Mouse (Mus musculus) v-Abl transformed pro-B cells (cell line): ENCODE results near the gene Ppp1r2.

ENCODE experiments used
- in situ Hi-C, 2 experiments: fragments of 400-800 bp; cut with MboI; formaldehyde crosslinking; loops; one replicate each; pipeline ENCODE4 v1.15.1; 2025; ENCODE audit not compliant: unreplicated experiment in 2 of 2

The Ppp1r2 gene

GRCm38 (mm10) chr16:31290751-31291365 lies 15.8 kb upstream of the Ppp1r2 start:
- in situ Hi-C loops = no loop called here

- in situ Hi-C loops = no loop called here
Measured at GRCm38 (mm10) chr16:31290281-31290680, 15.2 kb upstream of the Ppp1r2 start.

GRCm38 (mm10) chr16:31287712-31288111 lies 12.6 kb upstream of the Ppp1r2 start:
- in situ Hi-C loops = no loop called here

- in situ Hi-C loops = no loop called here
Measured at GRCm38 (mm10) chr16:31286801-31287488, 11.9 kb upstream of the Ppp1r2 start.

- in situ Hi-C loops = no loop called here
Measured at GRCm38 (mm10) chr16:31281981-31282380, 6.9 kb upstream of the Ppp1r2 start.

- in situ Hi-C loops = no loop called here
Measured at GRCm38 (mm10) chr16:31280176-31280575, 5.1 kb upstream of the Ppp1r2 start.

GRCm38 (mm10) chr16:31278581-31278980 lies 3.5 kb upstream of the Ppp1r2 start:
- in situ Hi-C loops = no loop called here

- in situ Hi-C loops = no loop called here
Measured at GRCm38 (mm10) chr16:31278081-31278480, 3.0 kb upstream of the Ppp1r2 start.

GRCm38 (mm10) chr16:31276962-31277361 lies 1.9 kb upstream of the Ppp1r2 start:
- in situ Hi-C loops = no loop called here

- in situ Hi-C loops = no loop called here
Measured at GRCm38 (mm10) chr16:31276539-31276938, 1.5 kb upstream of the Ppp1r2 start.

GRCm38 (mm10) chr16:31274084-31274483 lies 993 bp downstream of the Ppp1r2 start:
- in situ Hi-C loops = no loop called here

GRCm38 (mm10) chr16:31266692-31267091 lies 8.4 kb downstream of the Ppp1r2 start:
- in situ Hi-C loops = no loop called here

- in situ Hi-C loops = no loop called here
Measured at GRCm38 (mm10) chr16:31256151-31256550, 18.9 kb downstream of the Ppp1r2 start.

GRCm38 (mm10) chr16:31255685-31256084 lies 19.4 kb downstream of the Ppp1r2 start:
- in situ Hi-C loops = no loop called here

GRCm38 (mm10) chr16:31249401-31249800 lies 25.7 kb downstream of the Ppp1r2 start:
- in situ Hi-C loops = loop anchor here in 1 of 2 experiments (10.0 kb wide), 1 partner anchor 105 kb away; no protein-coding TSS in a partner anchor

- in situ Hi-C loops = loop anchor here in 1 of 2 experiments (10.0 kb wide), 1 partner anchor 106 kb away; no protein-coding TSS in a partner anchor
Measured at GRCm38 (mm10) chr16:31248717-31249116, 26.4 kb downstream of the Ppp1r2 start.

GRCm38 (mm10) chr16:31247442-31247841 lies 27.6 kb downstream of the Ppp1r2 start:
- in situ Hi-C loops = loop anchor here in 1 of 2 experiments (10.0 kb wide), 1 partner anchor 107 kb away; no protein-coding TSS in a partner anchor

GRCm38 (mm10) chr16:31244053-31244452 lies 31.0 kb downstream of the Ppp1r2 start:
- in situ Hi-C loops = loop anchor here in 1 of 2 experiments (10.0 kb wide), 1 partner anchor 111 kb away; no protein-coding TSS in a partner anchor

GRCm38 (mm10) chr16:31241433-31241832 lies 33.6 kb downstream of the Ppp1r2 start:
- in situ Hi-C loops = loop anchor here in 1 of 2 experiments (10.0 kb wide), 1 partner anchor 113 kb away; no protein-coding TSS in a partner anchor

- in situ Hi-C loops = loop anchor here in 1 of 2 experiments (10.0 kb wide), 1 partner anchor 114 kb away; no protein-coding TSS in a partner anchor
Measured at GRCm38 (mm10) chr16:31240569-31240968, 34.5 kb downstream of the Ppp1r2 start.

GRCm38 (mm10) chr16:31238281-31238680 lies 36.8 kb downstream of the Ppp1r2 start:
- in situ Hi-C loops = no loop called here
